Mouse (Mus musculus) midbrain, embryonic 15.5 days (tissue): ENCODE data around the gene Taar4. TPM values are rescaled to one million over a fixed set of nuclear protein-coding genes. Genes with fewer than 3 reads are reported as not detected.
A peak's percentile ranks its signal among the peaks of the same experiment; 100 is the strongest.

ENCODE experiments used
- ATAC-seq: fragments of 200-750 bp; cut with Nextera tagmentation; replicated peaks from 2 replicates; pipeline ENCODE4 v1.8.0; 2017; ENCODE audit warnings: moderate TSS enrichment
- H3K27ac ChIP-seq: fragments of 300-500 bp; sonication (generic); 2 replicates; pipeline ENCODE4 v1.5.1; 2015; ENCODE audit warnings: mild to moderate bottlenecking, inconsistent platforms
- H3K27me3 ChIP-seq: fragments of 300-500 bp; sonication (generic); replicated peaks from 2 replicates; pipeline ENCODE4 v1.6.1; 2015; ENCODE audit warnings: inconsistent platforms
- H3K36me3 ChIP-seq: fragments of 300-500 bp; sonication (generic); replicated peaks from 2 replicates; pipeline ENCODE4 v1.6.1; 2015; ENCODE audit warnings: inconsistent platforms
- H3K4me1 ChIP-seq: fragments of 300-500 bp; sonication (generic); 2 replicates; pipeline ENCODE4 v1.6.1; 2015; ENCODE audit warnings: inconsistent platforms
- H3K4me2 ChIP-seq: fragments of 300-500 bp; sonication (generic); 2 replicates; pipeline ENCODE4 v1.6.1; 2015; ENCODE audit warnings: inconsistent platforms, mild to moderate bottlenecking, moderate library complexity
- H3K4me3 ChIP-seq: fragments of 300-500 bp; sonication (generic); 2 replicates; pipeline ENCODE4 v1.5.1; 2015; ENCODE audit warnings: mild to moderate bottlenecking, inconsistent platforms
- H3K9ac ChIP-seq: fragments of 300-500 bp; sonication (generic); 2 replicates; pipeline ENCODE4 v1.6.1; 2015; ENCODE audit warnings: mild to moderate bottlenecking, inconsistent platforms
- H3K9me3 ChIP-seq: fragments of 300-500 bp; sonication (generic); 2 replicates; pipeline ENCODE4 v1.6.1; 2016; ENCODE audit warnings: inconsistent platforms
- WGBS: fragments of 180-500 bp; shearing (Covaris S2); methylation state at CpG from one replicate; pipeline ENCODE4 v1.1.7; 2015; ENCODE audit warnings: mixed read lengths; 5-methylcytosine and 5-hydroxymethylcytosine counted together
- polyA plus RNA-seq: library from polyadenylated mRNA; unstranded; fragments of >200 nt; fragmentation: Nextera tagmentation; extraction: Ambion mirVana; gene quantifications from 2 replicates; pipeline ENCODE4 v1.2.1, GENCODE M21; 2015

The Taar4 gene
- not detected in 2 replicates for polyA plus RNA-seq

- Histone ChIP-seq H3K9me3 (no peaks in the 10 kb centered on the region), H3K27ac (no peak within 1 kb of the TSS), H3K36me3 (no peaks in the 10 kb centered on the region), H3K4me2 (no peak within 1 kb of the TSS), H3K9ac (no peak within 1 kb of the TSS), H3K4me3 (no peak within 1 kb of the TSS), H3K27me3 (no peaks in the 10 kb centered on the region), H3K4me1 (no peaks in the 10 kb centered on the region)
- ATAC-seq, result no peak
- 96% methylated on average over 13 of the region's 13 CpGs for WGBS
Observed at GRCm38 (mm10) chr10:23960444-23960915, at the start of gene Taar4. TSS of gene Taar4 (plus strand) at chr10:23960494.

- Histone ChIP-seq H3K27ac (no peak within 1 kb of the TSS), H3K4me3 (no peak within 1 kb of the TSS), H3K9ac (no peak within 1 kb of the TSS), H3K4me2 (no peak within 1 kb of the TSS), H3K4me1 (no peaks in the 10 kb centered on the region), H3K27me3 (no peaks in the 10 kb centered on the region), H3K9me3 (no peaks in the 10 kb centered on the region), H3K36me3 (no peaks in the 10 kb centered on the region)
- ATAC-seq, result no peak
- 89% methylated on average over 4 of the region's 4 CpGs for WGBS
Observed at GRCm38 (mm10) chr10:23920056-23920455, 40.2 kb upstream of the Taar4 start, which contains the start of gene Taar1. TSS of gene Taar1 (plus strand) at chr10:23920356.

- no peaks in the 10 kb centered on the region for H3K9me3 ChIP-seq
- H3K27ac ChIP-seq, result no peak overlapping the region
- no peak overlapping the region for H3K4me2 ChIP-seq
- H3K4me1 ChIP-seq, result no peaks in the 10 kb centered on the region
- 76% methylated on average over 3 of the region's 3 CpGs for WGBS
- H3K27me3 ChIP-seq, result no peaks in the 10 kb centered on the region
- no peak for ATAC-seq
- H3K9ac ChIP-seq, result no peak overlapping the region
- no peak overlapping the region for H3K4me3 ChIP-seq
- H3K36me3 ChIP-seq, result no peaks in the 10 kb centered on the region
Observed at GRCm38 (mm10) chr10:23922468-23922867, 37.8 kb upstream of the Taar4 start.

GRCm38 (mm10) chr10:23923941-23924340 lies 36.4 kb upstream of the Taar4 start:
- Histone ChIP-seq H3K27me3 (no peaks in the 10 kb centered on the region), H3K4me2 (no peak overlapping the region), H3K36me3 (no peaks in the 10 kb centered on the region), H3K4me3 (no peak overlapping the region), H3K27ac (no peak overlapping the region), H3K9ac (no peak overlapping the region), H3K4me1 (no peaks in the 10 kb centered on the region), H3K9me3 (no peaks in the 10 kb centered on the region)
- 84% methylated on average over 2 of the region's 2 CpGs for WGBS
- ATAC-seq, result no peak

- no peaks in the 10 kb centered on the region for H3K27me3 ChIP-seq
- no peaks in the 10 kb centered on the region for H3K36me3 ChIP-seq
- no peak overlapping the region for H3K27ac ChIP-seq
- H3K4me3 ChIP-seq, result no peak overlapping the region
- WGBS, result 49% methylated on average over 4 of the region's 4 CpGs
- H3K4me2 ChIP-seq, result no peak overlapping the region
- H3K4me1 ChIP-seq, result peaks cover 2% of the 10 kb centered on the region; the same call in 1 of the 2 replicates
- H3K9me3 ChIP-seq, result no peaks in the 10 kb centered on the region
- no peak overlapping the region for H3K9ac ChIP-seq
- ATAC-seq, result no peak
Observed at GRCm38 (mm10) chr10:23937613-23938012, 22.7 kb upstream of the Taar4 start.

GRCm38 (mm10) chr10:23938312-23938711 lies 22.0 kb upstream of the Taar4 start, which contains the start of gene Taar2:
TSS of gene Taar2 (plus strand) at chr10:23938572.
- Histone ChIP-seq H3K27ac (no peak within 1 kb of the TSS), H3K4me2 (peak within 1 kb of the TSS; percentile 18; the same call in 1 of the 2 replicates), H3K4me1 (peaks cover 2% of the 10 kb centered on the region; the same call in 1 of the 2 replicates), H3K4me3 (no peak within 1 kb of the TSS), H3K9me3 (no peaks in the 10 kb centered on the region), H3K9ac (no peak within 1 kb of the TSS), H3K36me3 (no peaks in the 10 kb centered on the region), H3K27me3 (no peaks in the 10 kb centered on the region)
- ATAC-seq, result peak; percentile 75; the same call in 1 of the 2 replicates
- 39% methylated on average over 6 of the region's 6 CpGs for WGBS

- H3K4me2 ChIP-seq, result no peak overlapping the region
- no peak overlapping the region for H3K4me3 ChIP-seq
- H3K9me3 ChIP-seq, result no peaks in the 10 kb centered on the region
- no peaks in the 10 kb centered on the region for H3K36me3 ChIP-seq
- H3K4me1 ChIP-seq, result peaks cover 2% of the 10 kb centered on the region; the same call in 1 of the 2 replicates
- no peak for ATAC-seq
- H3K27ac ChIP-seq, result no peak overlapping the region
- no peaks in the 10 kb centered on the region for H3K27me3 ChIP-seq
- no peak overlapping the region for H3K9ac ChIP-seq
- WGBS, result 81% methylated on average over 5 of the region's 5 CpGs
Observed at GRCm38 (mm10) chr10:23942465-23942864, 17.8 kb upstream of the Taar4 start.

- WGBS, result 61% methylated on average over 7 of the region's 7 CpGs
- Histone ChIP-seq H3K9ac (no peak overlapping the region), H3K27ac (no peak overlapping the region), H3K27me3 (no peaks in the 10 kb centered on the region), H3K4me2 (no peak overlapping the region), H3K4me3 (no peak overlapping the region), H3K9me3 (no peaks in the 10 kb centered on the region), H3K4me1 (no peaks in the 10 kb centered on the region), H3K36me3 (no peaks in the 10 kb centered on the region)
- ATAC-seq, result no peak
Observed at GRCm38 (mm10) chr10:23948026-23948425, 12.3 kb upstream of the Taar4 start.

- Histone ChIP-seq H3K4me3 (no peak within 1 kb of the TSS), H3K9me3 (no peaks in the 10 kb centered on the region), H3K27ac (no peak within 1 kb of the TSS), H3K4me2 (no peak within 1 kb of the TSS), H3K4me1 (no peaks in the 10 kb centered on the region), H3K36me3 (no peaks in the 10 kb centered on the region), H3K27me3 (no peaks in the 10 kb centered on the region), H3K9ac (no peak within 1 kb of the TSS)
- WGBS, result 82% methylated on average over 16 of the region's 16 CpGs
- no peak for ATAC-seq
Observed at GRCm38 (mm10) chr10:23949508-23950005, 10.7 kb upstream of the Taar4 start, which contains the start of gene Taar3. TSS of gene Taar3 (plus strand) at chr10:23949558.

GRCm38 (mm10) chr10:23951714-23952113 lies 8.6 kb upstream of the Taar4 start:
- H3K9me3 ChIP-seq, result no peaks in the 10 kb centered on the region
- 89% methylated on average over 6 of the region's 6 CpGs for WGBS
- no peak overlapping the region for H3K4me3 ChIP-seq
- H3K4me1 ChIP-seq, result no peaks in the 10 kb centered on the region
- H3K27ac ChIP-seq, result no peak overlapping the region
- H3K4me2 ChIP-seq, result no peak overlapping the region
- no peak overlapping the region for H3K9ac ChIP-seq
- no peak for ATAC-seq
- no peaks in the 10 kb centered on the region for H3K36me3 ChIP-seq
- no peaks in the 10 kb centered on the region for H3K27me3 ChIP-seq

- H3K9me3 ChIP-seq, result no peaks in the 10 kb centered on the region
- H3K27ac ChIP-seq, result no peak overlapping the region
- H3K36me3 ChIP-seq, result no peaks in the 10 kb centered on the region
- H3K27me3 ChIP-seq, result no peaks in the 10 kb centered on the region
- no peak for ATAC-seq
- H3K4me2 ChIP-seq, result no peak overlapping the region
- H3K4me3 ChIP-seq, result no peak overlapping the region
- WGBS, result 71% methylated on average over 3 of the region's 3 CpGs
- no peaks in the 10 kb centered on the region for H3K4me1 ChIP-seq
- H3K9ac ChIP-seq, result no peak overlapping the region
Observed at GRCm38 (mm10) chr10:23959071-23959470, 1.2 kb upstream of the Taar4 start.

- ATAC-seq, result no peak
- WGBS, result 59% methylated on average over 3 of the region's 3 CpGs
- no peaks in the 10 kb centered on the region for H3K36me3 ChIP-seq
- H3K4me3 ChIP-seq, result no peak overlapping the region
- no peak overlapping the region for H3K9ac ChIP-seq
- no peak overlapping the region for H3K27ac ChIP-seq
- no peaks in the 10 kb centered on the region for H3K27me3 ChIP-seq
- no peak overlapping the region for H3K4me2 ChIP-seq
- no peaks in the 10 kb centered on the region for H3K9me3 ChIP-seq
- H3K4me1 ChIP-seq, result no peaks in the 10 kb centered on the region
Observed at GRCm38 (mm10) chr10:23963444-23963843, 3.1 kb downstream of the Taar4 start.

GRCm38 (mm10) chr10:23964921-23965610 lies 4.8 kb downstream of the Taar4 start:
- Histone ChIP-seq H3K4me3 (no peak overlapping the region), H3K4me2 (no peak overlapping the region), H3K27me3 (no peaks in the 10 kb centered on the region), H3K36me3 (no peaks in the 10 kb centered on the region), H3K27ac (no peak overlapping the region), H3K9ac (no peak overlapping the region), H3K4me1 (no peaks in the 10 kb centered on the region), H3K9me3 (no peaks in the 10 kb centered on the region)
- no peak for ATAC-seq
- WGBS, result 93% methylated on average over 6 of the region's 6 CpGs
